Mouse (Mus musculus) heart, adult 2 months (tissue): ENCODE data around the gene Tmem232.

Source experiments
- CTCF ChIP-seq: fragments of 200-600 bp; IDR thresholded peaks from 2 replicates; pipeline ENCODE4 v1.8.1; 2022; ENCODE audit warnings: antibody characterized with exemption, mild to moderate bottlenecking, moderate library complexity
- EP300 ChIP-seq: fragments of 200-500 bp; IDR thresholded peaks from 2 replicates; pipeline ENCODE4 v1.6.1; 2011; ENCODE audit warnings: low read depth, low read length, control low read depth; ENCODE audit not compliant: insufficient read depth
- POLR2A ChIP-seq: fragments of 200-500 bp; IDR thresholded peaks from 2 replicates; pipeline ENCODE4 v1.6.1; 2011; ENCODE audit warnings: mild to moderate bottlenecking, low read depth, low read length, control low read depth; ENCODE audit not compliant: insufficient read depth

- no peak for TF ChIP-seq EP300
- no peak for TF ChIP-seq CTCF
- no peak for TF ChIP-seq POLR2A
Measured at GRCm38 (mm10) chr17:65320623-65321022, 220.0 kb downstream of the Tmem232 start.
